Mouse (Mus musculus) heart, adult 9 months (tissue): Measurements from ENCODE around the gene Vmn1r77.
"Not testable (repeated sequence)": the region's sequence is repeated elsewhere in the genome, so short reads cannot be mapped to it uniquely, and the experiment has no call there.

ENCODE experiments used
- DNase-seq, 2 experiments: peaks; one replicate each; pipeline ENCODE4 v3.0.0; 2022; ENCODE audit warnings: low spot score in 2 of 2

Vmn1r77 gene

GRCm38 (mm10) chr7:12036452-12036851 is at the start of gene Vmn1r77:
Gene Vmn1r77 (plus strand): TSS chr7:12036752.
- not testable (repeated sequence) for DNase-seq

GRCm38 (mm10) chr7:12011491-12011890 is 25.1 kb upstream of the Vmn1r77 start:
- not testable (repeated sequence) for DNase-seq

GRCm38 (mm10) chr7:12012392-12012791 is 24.2 kb upstream of the Vmn1r77 start:
- DNase-seq: not testable (repeated sequence)

- DNase-seq: no peak
Measured at GRCm38 (mm10) chr7:12013106-12013505, 23.4 kb upstream of the Vmn1r77 start.

GRCm38 (mm10) chr7:12017829-12018228 is 18.7 kb upstream of the Vmn1r77 start:
- not testable (repeated sequence) for DNase-seq

- no peak for DNase-seq
Measured at GRCm38 (mm10) chr7:12040664-12041063, 4.1 kb downstream of the Vmn1r77 start.
